In genomic region chr7:99935758-99936157, GRCm38 (mm10) we compare ENCODE assay signal across 9 mouse cellular contexts. TPM values are rescaled to one million over a fixed set of nuclear protein-coding genes. Genes with fewer than 3 reads are reported as not detected.
A peak's percentile ranks its signal among the peaks of the same experiment; 100 is the strongest.
DNase-seq lines count a peak whose midpoint lies in the region; ATAC-seq and TF ChIP-seq lines count a peak whose summit lies in the region.
"Had no signal": no experiment of that assay in that cellular context is flagged by ENCODE, and none has a peak within 500 bp of the region (broad histone marks: within the 10 kb centered on the region; RNA-seq: fewer than 3 reads in every experiment).

No protein-coding gene starts in this region.

- H3K36me3 ChIP-seq in MEL (ENCODE audit: control insufficient read depth in 1 of 2, insufficient read depth in 2 of 2, low read length in 2 of 2), result peaks cover 0 to 2% of the 10 kb centered on the region in 2 experiments; a peak in 1 of 4 replicates
- H3K36me3 ChIP-seq in limb, embryonic 10.5 days, result peaks cover 84% of the 10 kb centered on the region

- H3K79me2 ChIP-seq in MEL (ENCODE audit: control insufficient read depth, insufficient read depth, low read length, poor library complexity), result no peaks in the 10 kb centered on the region

- ATAC-seq in frontal cortex, adult (ENCODE audit: low TSS enrichment), result peak; percentile 64; the same call in 1 of the 2 replicates

- no peaks in the 10 kb centered on the region for H3K4me1 ChIP-seq in lung, adult 2 months (ENCODE audit: control insufficient read depth, insufficient read depth, low read length)
- no peaks in the 10 kb centered on the region for H3K4me1 ChIP-seq in MEL (ENCODE audit: control insufficient read depth in 1 of 2, insufficient read depth in 2 of 2, low read length in 2 of 2)
- no peaks in the 10 kb centered on the region for H3K4me1 ChIP-seq in limb, embryonic 10.5 days

- no peak overlapping the region for H3K27ac ChIP-seq in MEL (ENCODE audit: control insufficient read depth, low read depth, low read length)
- H3K27ac ChIP-seq in limb, embryonic 10.5 days, result no peak overlapping the region

- no peak overlapping the region for H3K9ac ChIP-seq in MEL (ENCODE audit: control insufficient read depth, low read depth, low read length, poor library complexity, severe bottlenecking)

- no peaks in the 10 kb centered on the region for H3K9me3 ChIP-seq in MEL (replicated peaks; ENCODE audit: insufficient read depth, low read length)
- no peaks in the 10 kb centered on the region for H3K9me3 ChIP-seq in limb, embryonic 10.5 days (replicated peaks)

- TF ChIP-seq CTCF in lung, adult 2 months (IDR thresholded peaks at IDR 0.05; ENCODE audit: insufficient read depth, low read length), result peak; percentile 44
- TF ChIP-seq CTCF in MEL (IDR thresholded peaks at IDR 0.05 in 2 of 3, conservative IDR thresholded peaks at IDR 0.05 in 1 of 3; ENCODE audit: control insufficient read depth in 1 of 3, insufficient read depth in 1 of 3, low read depth in 2 of 3, low read length in 3 of 3, poor library complexity in 1 of 3, severe bottlenecking in 1 of 3), result peak in 1 of 3 experiments; percentile 27; a peak in 2 of 6 replicates

- DNase-seq in frontal cortex, postnatal 36 days (ENCODE audit: low spot score in 2 of 2), result no peak
- no peak for DNase-seq in lung, adult 2 months
- DNase-seq in lung, postnatal 14 days, result no peak
- no peak for DNase-seq in MEL (ENCODE audit: low read depth, low spot score)
- peak; percentile 21 for DNase-seq in limb, embryonic 10.5 days (ENCODE audit: low spot score)
- DNase-seq in spleen, adult 18-20 months, result no peak
- DNase-seq in ovary, postnatal 36 days (ENCODE audit: low spot score), result no peak

- no peak for TF ChIP-seq POLR2A in lung, adult 2 months (IDR thresholded peaks at IDR 0.05; ENCODE audit: borderline replicate concordance, extremely low read depth, low read depth, low read length)
- TF ChIP-seq POLR2A in MEL (IDR thresholded peaks at IDR 0.05; ENCODE audit: control insufficient read depth in 1 of 2, insufficient read depth in 1 of 2, low read depth in 1 of 2, low read length in 2 of 2, poor library complexity in 1 of 2), result no peak

- H3K27me3 ChIP-seq in MEL (ENCODE audit: control insufficient read depth in 1 of 2, insufficient read depth in 2 of 2, low read length in 2 of 2), result no peaks in the 10 kb centered on the region
- no peaks in the 10 kb centered on the region for H3K27me3 ChIP-seq in limb, embryonic 10.5 days (ENCODE audit: low read depth, poor library complexity, severe bottlenecking)

- H3K4me3 ChIP-seq in lung, adult 2 months (replicated peaks; ENCODE audit: extremely low read depth, low read depth, low read length), result no peak overlapping the region
- no peak overlapping the region for H3K4me3 ChIP-seq in MEL (ENCODE audit: control insufficient read depth in 1 of 2, insufficient read depth in 1 of 2, low read depth in 2 of 2, low read length in 2 of 2)
- H3K4me3 ChIP-seq in limb, embryonic 10.5 days, result no peak overlapping the region
- H3K4me3 ChIP-seq: erythroblast, embryonic 14.5 days had no signal

- no peak for TF ChIP-seq EP300 in MEL (IDR thresholded peaks at IDR 0.05; ENCODE audit: low read depth in 1 of 2, low read length in 2 of 2)

- WGBS in lung, adult 2 months, result 82% methylated on average over 1 of the region's 1 CpGs
- WGBS in limb, embryonic 10.5 days, result 83% methylated on average over 1 of the region's 1 CpGs

- TF ChIP-seq RAD21 in MEL (IDR thresholded peaks at IDR 0.05; ENCODE audit: low read depth, low read length), result peak; percentile 17

TF ChIP-seq in MEL, 35 proteins besides CTCF, POLR2A, EP300 and RAD21:
- TF ChIP-seq POLR2AphosphoS5 (IDR thresholded peaks at IDR 0.05; ENCODE audit: borderline replicate concordance, low read depth, low read length), result no peak
- TF ChIP-seq SMC3 (IDR thresholded peaks at IDR 0.05; ENCODE audit: low read depth, low read length), result 0 out of 2 replicates have a peak, but pooled peaks have one; percentile 8
- no peak for TF ChIP-seq TBP (IDR thresholded peaks at IDR 0.05; ENCODE audit: low read depth, low read length)
- no peak for TF ChIP-seq MYB (IDR thresholded peaks at IDR 0.05; ENCODE audit: low read depth, low read length)
- TF ChIP-seq NRF1 (IDR thresholded peaks at IDR 0.05; ENCODE audit: insufficient read depth, low read depth, low read length, poor library complexity, severe bottlenecking), result no peak
- no peak for TF ChIP-seq ZKSCAN1 (IDR thresholded peaks at IDR 0.05; ENCODE audit: low read depth, low read length)
- TF ChIP-seq GABPA (IDR thresholded peaks at IDR 0.05; ENCODE audit: low read depth, low read length), result no peak

RNA-seq across cellular contexts. Expression of gene Rnf169, which starts 44.5 kb away (rescaled TPM):
- 5.2 and 6.0 TPM in 2 replicates for polyA plus RNA-seq in lung, adult 2 months (2012; rRNA removed)
- 5.9 and 6.2 TPM in 2 replicates for total RNA-seq in MEL (2012; rRNA removed)
- polyA plus RNA-seq in MEL (2012; ENCODE audit: insufficient read depth in 1 of 2, insufficient read length in 2 of 2, low read depth in 1 of 2, low replicate concordance in 2 of 2, missing spikeins in 1 of 2), result 1 to 10 TPM in 1 of 2 experiments, not detected in 1; 7.2 TPM
- 5.6 and 6.3 TPM in 2 replicates for polyA plus RNA-seq in limb, embryonic 10.5 days (2016; fragmentation: Nextera tagmentation; extraction: Ambion mirVana)
